Mouse (Mus musculus): ENCODE measurements around the gene Srsf3.
"Not testable (repeated sequence)": the region's sequence is repeated elsewhere in the genome, so short reads cannot be mapped to it uniquely, and the experiment has no call there.

The Srsf3 gene

GRCm38 (mm10) chr17:29063121-29063987 lies 30.9 kb downstream of the Srsf3 start:
- DNase-seq (ENCODE audit: low spot score in 2 of 2): no peak

- DNase-seq (ENCODE audit: low spot score in 2 of 2): no peak
Measured at GRCm38 (mm10) chr17:29063988-29064285, 31.5 kb downstream of the Srsf3 start.

GRCm38 (mm10) chr17:29065245-29065940 lies 33.0 kb downstream of the Srsf3 start:
- no peak for DNase-seq (ENCODE audit: low spot score in 2 of 2)

- no peak for DNase-seq (ENCODE audit: low spot score in 2 of 2)
Measured at GRCm38 (mm10) chr17:29065971-29066370, 33.5 kb downstream of the Srsf3 start.

- DNase-seq (ENCODE audit: low spot score in 2 of 2): not testable (repeated sequence)
Measured at GRCm38 (mm10) chr17:29067416-29067815, 35.0 kb downstream of the Srsf3 start.

GRCm38 (mm10) chr17:29067847-29068246 lies 35.4 kb downstream of the Srsf3 start:
- DNase-seq (ENCODE audit: low spot score in 2 of 2): no peak

GRCm38 (mm10) chr17:29069063-29069462 lies 36.6 kb downstream of the Srsf3 start:
- DNase-seq (ENCODE audit: low spot score in 2 of 2): no peak

- DNase-seq (ENCODE audit: low spot score in 2 of 2): no peak
Measured at GRCm38 (mm10) chr17:29071820-29072219, 39.4 kb downstream of the Srsf3 start.

- no peak for DNase-seq (ENCODE audit: low spot score in 2 of 2)
Measured at GRCm38 (mm10) chr17:29072701-29073307, 40.4 kb downstream of the Srsf3 start.

GRCm38 (mm10) chr17:29073313-29073712 lies 40.9 kb downstream of the Srsf3 start:
- no peak for DNase-seq (ENCODE audit: low spot score in 2 of 2)

- DNase-seq (ENCODE audit: low spot score in 2 of 2): no peak
Measured at GRCm38 (mm10) chr17:29074085-29074484, 41.7 kb downstream of the Srsf3 start.

GRCm38 (mm10) chr17:29076235-29076634 lies 43.8 kb downstream of the Srsf3 start:
- DNase-seq (ENCODE audit: low spot score in 2 of 2): no peak

- DNase-seq (ENCODE audit: low spot score in 2 of 2): peak in 1 of 2 experiments; percentile 38
Measured at GRCm38 (mm10) chr17:29077786-29078509, 45.5 kb downstream of the Srsf3 start.

GRCm38 (mm10) chr17:29078519-29079383 lies 46.3 kb downstream of the Srsf3 start:
- DNase-seq (ENCODE audit: low spot score in 2 of 2): no peak

- DNase-seq (ENCODE audit: low spot score in 2 of 2): no peak
Measured at GRCm38 (mm10) chr17:29080758-29081617, 48.6 kb downstream of the Srsf3 start.

- DNase-seq (ENCODE audit: low spot score in 2 of 2): no peak
Measured at GRCm38 (mm10) chr17:29081618-29082381, 49.4 kb downstream of the Srsf3 start.

GRCm38 (mm10) chr17:29083586-29083985 lies 51.2 kb downstream of the Srsf3 start:
- no peak for DNase-seq (ENCODE audit: low spot score in 2 of 2)

- peak; percentile 2 to 3 for DNase-seq (ENCODE audit: low spot score in 2 of 2)
Measured at GRCm38 (mm10) chr17:29084656-29085055, 52.2 kb downstream of the Srsf3 start.

GRCm38 (mm10) chr17:29085266-29085665 lies 52.8 kb downstream of the Srsf3 start:
- no peak for DNase-seq (ENCODE audit: low spot score in 2 of 2)
